Mouse (Mus musculus) hindbrain, postnatal 0 days (tissue): ENCODE measurements around the gene Slc22a6. TPM values are rescaled to one million over a fixed set of nuclear protein-coding genes. Genes with fewer than 3 reads are reported as not detected.

Experiments used
- ATAC-seq: fragments of 200-750 bp; cut with Nextera tagmentation; 2 replicates; pipeline ENCODE4 v1.8.0; 2017; ENCODE audit warnings: mild to moderate bottlenecking, moderate TSS enrichment, moderate library complexity
- DNase-seq: peaks from one replicate; pipeline ENCODE4 v3.0.0-alpha.2; 2015; ENCODE audit warnings: low spot score
- H3K27ac ChIP-seq: fragments of 300-500 bp; sonication (generic); 2 replicates; pipeline ENCODE4 v1.5.1; 2014; ENCODE audit warnings: mild to moderate bottlenecking
- H3K27me3 ChIP-seq: fragments of 300-500 bp; sonication (generic); 2 replicates; pipeline ENCODE4 v1.6.1; 2014; ENCODE audit warnings: low read length, mixed read lengths; ENCODE audit not compliant: insufficient read depth
- H3K36me3 ChIP-seq: fragments of 300-500 bp; sonication (generic); 2 replicates; pipeline ENCODE4 v1.6.1; 2014; ENCODE audit warnings: low read length, mixed read lengths; ENCODE audit not compliant: insufficient read depth
- H3K4me1 ChIP-seq: fragments of 300-500 bp; sonication (generic); 2 replicates; pipeline ENCODE4 v1.6.1; 2014; ENCODE audit warnings: antibody characterized with exemption, low read length, mixed read lengths; ENCODE audit not compliant: insufficient read depth
- H3K4me2 ChIP-seq: fragments of 300-500 bp; sonication (generic); 2 replicates; pipeline ENCODE4 v1.6.1; 2014; ENCODE audit warnings: low read depth, mild to moderate bottlenecking, low read length, moderate library complexity, mixed read lengths
- H3K4me3 ChIP-seq: fragments of 300-500 bp; sonication (generic); 2 replicates; pipeline ENCODE4 v1.5.1; 2014; ENCODE audit warnings: low read length
- H3K9ac ChIP-seq: fragments of 300-500 bp; sonication (generic); replicated peaks from 2 replicates; pipeline ENCODE4 v1.6.1; 2014; ENCODE audit warnings: mild to moderate bottlenecking, low read length, moderate library complexity, mixed read lengths
- H3K9me3 ChIP-seq: fragments of 300-500 bp; sonication (generic); 2 replicates; pipeline ENCODE4 v1.6.1; 2016; ENCODE audit warnings: low read length, mixed read lengths
- CTCF ChIP-seq: IDR thresholded peaks from 2 replicates; pipeline ENCODE4 v1.5.1; 2016; ENCODE audit warnings: antibody characterized with exemption, control low read depth, low read depth
- WGBS: fragments of 180-500 bp; shearing (Covaris S2); extraction: QIAGEN DNeasy Blood & Tissue Kit; methylation state at CpG from one replicate; pipeline ENCODE4 v1.1.7; 2014; 5-methylcytosine and 5-hydroxymethylcytosine counted together
- polyA plus RNA-seq: library from polyadenylated mRNA; unstranded; fragments of >200 nt; fragmentation: Nextera tagmentation; extraction: Ambion mirVana; gene quantifications from 2 replicates; pipeline ENCODE4 v1.2.1, GENCODE M21; 2015
- total RNA-seq: library from RNA; depleted of rRNA; stranded (reverse); fragments of >200 nt; gene quantifications from 2 replicates; pipeline ENCODE4 v1.2.3, GENCODE M21; 2014; rRNA removed

Slc22a6 gene
- total and polyA plus RNA-seq, 2 experiments from 2014 or later = 9.8 to 13.1 TPM

DNA sequence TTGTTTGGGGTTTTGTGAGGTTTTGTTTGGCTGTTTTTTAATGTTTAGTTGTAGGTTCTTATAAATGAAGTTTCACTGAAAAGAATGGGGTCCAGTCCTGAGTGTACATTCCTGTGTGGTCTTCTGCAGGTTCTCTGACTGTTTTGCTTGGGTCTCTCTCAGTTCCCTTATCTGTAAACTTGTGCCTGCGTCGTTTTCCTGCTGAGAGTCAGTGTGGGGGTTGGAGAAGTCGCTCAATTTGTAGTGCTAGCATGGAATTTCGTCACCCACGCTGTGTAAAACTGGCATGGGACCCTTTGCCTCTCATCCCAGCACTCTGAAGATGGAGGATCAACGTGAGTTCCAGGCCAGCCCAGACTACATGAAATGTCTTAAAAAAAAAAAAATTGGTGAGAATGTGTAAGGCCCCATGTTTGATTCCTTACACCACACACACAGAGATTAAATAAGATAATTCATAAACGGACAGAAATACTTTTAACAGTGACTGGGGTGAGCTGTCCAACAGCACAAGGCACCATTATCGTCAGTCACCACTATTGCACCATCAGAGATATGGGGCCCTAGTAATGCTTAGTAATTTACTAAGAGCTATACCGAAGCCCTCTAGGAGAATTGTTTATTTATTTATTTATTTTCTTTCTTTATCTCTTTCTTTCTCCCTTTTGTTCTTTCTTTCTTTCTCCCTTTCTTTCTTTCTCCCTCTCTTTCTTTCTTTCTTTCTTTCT lies 55.7 kb downstream of the Slc22a6 start:
- Histone ChIP-seq H3K4me1 (no peaks in the 10 kb centered on the region), H3K36me3 (no peaks in the 10 kb centered on the region), H3K9me3 (no peaks in the 10 kb centered on the region), H3K27ac (no peak overlapping the region), H3K27me3 (no peaks in the 10 kb centered on the region), H3K4me3 (no peak overlapping the region), H3K9ac (no peak overlapping the region), H3K4me2 (no peak overlapping the region)
- TF ChIP-seq CTCF = no peak
- WGBS = 74% methylated on average over 9 of the region's 9 CpGs
- DNase-seq (no peak), ATAC-seq (no peak)

Other genes with a start within 250 kb of the Slc22a6 start
- gene Slc22a30, start 212.9 kb upstream of the Slc22a6 start, total RNA-seq = not detected in 2 replicates
- gene Slc22a30, start 212.9 kb upstream of the Slc22a6 start, polyA plus RNA-seq = not detected in 2 replicates
- gene Slc22a8, start 26.8 kb upstream of the Slc22a6 start, total RNA-seq = 15.7 and 18.5 TPM in 2 replicates
- 18.2 and 19.9 TPM in 2 replicates for gene Slc22a8, start 26.8 kb upstream of the Slc22a6 start, polyA plus RNA-seq
- 1.3 and 2.4 TPM in 2 replicates for gene Chrm1, start 45.8 kb downstream of the Slc22a6 start, total RNA-seq
- gene Chrm1, start 45.8 kb downstream of the Slc22a6 start, polyA plus RNA-seq = 0.80 and 0.88 TPM in 2 replicates
- 154 and 155 TPM in 2 replicates for gene Slc3a2, start 105.3 kb downstream of the Slc22a6 start, total RNA-seq
- 235 and 250 TPM in 2 replicates for gene Slc3a2, start 105.3 kb downstream of the Slc22a6 start, polyA plus RNA-seq
- gene Wdr74, start 117.8 kb downstream of the Slc22a6 start, total RNA-seq = 46.7 and 49.7 TPM in 2 replicates
- 78.7 and 79.2 TPM in 2 replicates for gene Wdr74, start 117.8 kb downstream of the Slc22a6 start, polyA plus RNA-seq
- gene 1700092M07Rik, start 122.7 kb downstream of the Slc22a6 start, total RNA-seq = not detected in 2 replicates
- 0.66 and 0.85 TPM in 2 replicates for gene 1700092M07Rik, start 122.7 kb downstream of the Slc22a6 start, polyA plus RNA-seq
- 84.4 and 110 TPM in 2 replicates for gene Stx5a, start 123.4 kb downstream of the Slc22a6 start, total RNA-seq
- 95.3 and 104 TPM in 2 replicates for gene Stx5a, start 123.4 kb downstream of the Slc22a6 start, polyA plus RNA-seq
- 47.7 and 51.3 TPM in 2 replicates for gene Nxf1, start 139.0 kb downstream of the Slc22a6 start, total RNA-seq
- gene Nxf1, start 139.0 kb downstream of the Slc22a6 start, polyA plus RNA-seq = 88.3 and 89.5 TPM in 2 replicates
- 269 and 347 TPM in 2 replicates for gene Tmem223, start 153.0 kb downstream of the Slc22a6 start, total RNA-seq
- 233 and 258 TPM in 2 replicates for gene Tmem223, start 153.0 kb downstream of the Slc22a6 start, polyA plus RNA-seq
- 29.5 and 31.0 TPM in 2 replicates for gene Tmem179b, start 156.4 kb downstream of the Slc22a6 start, total RNA-seq
- gene Tmem179b, start 156.4 kb downstream of the Slc22a6 start, polyA plus RNA-seq = 27.0 and 27.7 TPM in 2 replicates
- gene Taf6l, start 168.4 kb downstream of the Slc22a6 start, total RNA-seq = 30.1 and 38.9 TPM in 2 replicates
- 23.3 and 25.9 TPM in 2 replicates for gene Taf6l, start 168.4 kb downstream of the Slc22a6 start, polyA plus RNA-seq
- 52.7 and 78.3 TPM in 2 replicates for gene Polr2g, start 180.5 kb downstream of the Slc22a6 start, total RNA-seq
- 171 and 178 TPM in 2 replicates for gene Polr2g, start 180.5 kb downstream of the Slc22a6 start, polyA plus RNA-seq
- 5.0 and 7.5 TPM in 2 replicates for gene Zbtb3, start 184.5 kb downstream of the Slc22a6 start, total RNA-seq
- 4.4 and 4.7 TPM in 2 replicates for gene Zbtb3, start 184.5 kb downstream of the Slc22a6 start, polyA plus RNA-seq
- gene Ttc9c, start 201.3 kb downstream of the Slc22a6 start, total RNA-seq = 41.0 and 55.2 TPM in 2 replicates
- gene Ttc9c, start 201.3 kb downstream of the Slc22a6 start, polyA plus RNA-seq = 41.1 and 42.5 TPM in 2 replicates
- 19.7 and 20.1 TPM in 2 replicates for gene Hnrnpul2, start 202.0 kb downstream of the Slc22a6 start, total RNA-seq
- gene Hnrnpul2, start 202.0 kb downstream of the Slc22a6 start, polyA plus RNA-seq = 5.6 TPM in 2 replicates
- gene AC129217.1, start 211.7 kb downstream of the Slc22a6 start, total RNA-seq = not detected in 2 replicates
- not detected in 2 replicates for gene AC129217.1, start 211.7 kb downstream of the Slc22a6 start, polyA plus RNA-seq
- 132 and 146 TPM in 2 replicates for gene Bscl2, start 219.4 kb downstream of the Slc22a6 start, total RNA-seq
- 104 and 107 TPM in 2 replicates for gene Bscl2, start 219.4 kb downstream of the Slc22a6 start, polyA plus RNA-seq
- 93.2 and 99.7 TPM in 2 replicates for gene Gng3, start 221.2 kb downstream of the Slc22a6 start, total RNA-seq
- 591 and 626 TPM in 2 replicates for gene Gng3, start 221.2 kb downstream of the Slc22a6 start, polyA plus RNA-seq
- gene Lrrn4cl, start 232.7 kb downstream of the Slc22a6 start, total RNA-seq = 1.6 TPM in 2 replicates
- gene Lrrn4cl, start 232.7 kb downstream of the Slc22a6 start, polyA plus RNA-seq = 1.5 and 1.8 TPM in 2 replicates